Mouse (Mus musculus): ENCODE measurements around the gene Spaca4. TPM values are rescaled to one million over a fixed set of nuclear protein-coding genes. Genes with fewer than 3 reads are reported as not detected.

Gene Spaca4
- polyA plus RNA-seq, 1 experiment from 2014 or later, result not detected

- 0 out of 2 replicates have a peak, but pooled peaks cover 7% of the 10 kb centered on the region for H3K4me1 ChIP-seq (replicated peaks)
- no peak overlapping the region for H3K4me3 ChIP-seq
- no peak overlapping the region for H3K27ac ChIP-seq
- H3K27me3 ChIP-seq, result no peaks in the 10 kb centered on the region
- H3K9me3 ChIP-seq (replicated peaks), result no peaks in the 10 kb centered on the region
- H3K4me2 ChIP-seq, result no peak overlapping the region
- peaks cover 15% of the 10 kb centered on the region; the same call in 1 of the 2 replicates for H3K36me3 ChIP-seq
- WGBS, result 79% methylated on average over 3 of the region's 3 CpGs
- H3K9ac ChIP-seq, result no peak overlapping the region
- no peak for ATAC-seq (replicated peaks; ENCODE audit: insufficient number of reproducible peaks, insufficient read depth, low FRiP score, low read depth)
Measured at GRCm38 (mm10) chr7:45727625-45728024, 2.0 kb upstream of the Spaca4 start.

GRCm38 (mm10) chr7:45726419-45726818 is 806 bp upstream of the Spaca4 start:
- Histone ChIP-seq H3K36me3 (peaks cover 15% of the 10 kb centered on the region; the same call in 1 of the 2 replicates), H3K27me3 (no peaks in the 10 kb centered on the region), H3K9me3 (replicated peaks) (no peaks in the 10 kb centered on the region), H3K4me3 (no peak overlapping the region), H3K4me1 (replicated peaks) (0 out of 2 replicates have a peak, but pooled peaks cover 7% of the 10 kb centered on the region), H3K4me2 (no peak overlapping the region), H3K9ac (no peak overlapping the region), H3K27ac (no peak overlapping the region)
- no peak for ATAC-seq (replicated peaks; ENCODE audit: insufficient number of reproducible peaks, insufficient read depth, low FRiP score, low read depth)
- 86% methylated on average over 10 of the region's 10 CpGs for WGBS

GRCm38 (mm10) chr7:45725151-45725550 is 462 bp downstream of the Spaca4 start:
- WGBS, result 84% methylated on average over 9 of the region's 9 CpGs
- H3K4me3 ChIP-seq, result no peak overlapping the region
- H3K36me3 ChIP-seq, result peaks cover 27% of the 10 kb centered on the region
- no peaks in the 10 kb centered on the region for H3K27me3 ChIP-seq
- no peak for ATAC-seq (replicated peaks; ENCODE audit: insufficient number of reproducible peaks, insufficient read depth, low FRiP score, low read depth)
- H3K9ac ChIP-seq, result no peak overlapping the region
- H3K4me2 ChIP-seq, result no peak overlapping the region
- no peak overlapping the region for H3K27ac ChIP-seq
- H3K9me3 ChIP-seq (replicated peaks), result no peaks in the 10 kb centered on the region
- no peaks in the 10 kb centered on the region for H3K4me1 ChIP-seq (replicated peaks)

DNA sequence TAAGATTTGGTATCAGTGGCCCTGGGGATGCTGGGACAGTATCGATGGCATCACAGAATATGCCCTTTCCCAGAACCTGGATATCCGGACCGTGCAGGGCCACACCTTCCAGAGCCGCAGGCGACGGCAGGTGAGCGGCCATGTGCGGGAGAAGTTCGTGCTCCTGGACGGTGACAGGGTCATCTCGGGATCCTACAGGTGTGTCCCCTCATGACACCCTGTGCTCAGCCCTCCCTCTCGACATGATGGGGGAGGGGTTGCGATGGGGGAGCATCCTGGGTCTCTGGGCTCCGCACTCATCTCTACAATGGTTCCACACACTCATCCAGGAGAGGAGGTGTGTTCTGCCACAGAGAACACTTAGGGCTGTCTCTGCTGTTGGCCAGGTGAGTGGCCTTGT is 1.8 kb downstream of the Spaca4 start:
- 90% methylated on average over 14 of the region's 14 CpGs for WGBS
- H3K36me3 ChIP-seq, result peaks cover 33% of the 10 kb centered on the region
- no peaks in the 10 kb centered on the region for H3K27me3 ChIP-seq
- no peak overlapping the region for H3K9ac ChIP-seq
- H3K4me1 ChIP-seq (replicated peaks), result peaks cover 12% of the 10 kb centered on the region
- no peak overlapping the region for H3K4me3 ChIP-seq
- no peak overlapping the region for H3K27ac ChIP-seq
- no peaks in the 10 kb centered on the region for H3K9me3 ChIP-seq (replicated peaks)
- ATAC-seq (replicated peaks; ENCODE audit: insufficient number of reproducible peaks, insufficient read depth, low FRiP score, low read depth), result no peak
- H3K4me2 ChIP-seq, result no peak overlapping the region

DNA sequence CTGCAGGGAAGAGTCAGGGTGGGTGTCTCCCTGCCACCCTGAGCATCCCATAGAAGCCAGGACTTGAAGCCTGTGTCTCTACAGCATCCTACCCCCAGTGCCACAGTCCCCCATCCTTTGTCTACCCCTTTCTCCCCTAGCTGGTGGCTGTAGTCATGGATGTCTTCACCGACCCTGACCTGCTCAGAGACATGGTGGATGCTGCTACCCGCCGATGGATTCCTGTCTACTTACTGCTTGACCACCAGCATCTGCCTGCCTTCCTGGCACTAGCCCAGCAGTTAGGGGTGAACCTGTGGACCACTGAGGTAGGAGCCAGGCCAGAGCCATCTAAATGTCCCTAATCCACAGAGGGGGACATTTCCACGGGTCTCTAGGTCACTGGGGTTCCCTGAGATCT is 2.3 kb downstream of the Spaca4 start:
- peaks cover 14% of the 10 kb centered on the region for H3K4me1 ChIP-seq (replicated peaks)
- H3K27ac ChIP-seq, result no peak overlapping the region
- no peak overlapping the region for H3K9ac ChIP-seq
- WGBS, result 82% methylated on average over 4 of the region's 4 CpGs
- no peaks in the 10 kb centered on the region for H3K9me3 ChIP-seq (replicated peaks)
- no peak overlapping the region for H3K4me2 ChIP-seq
- ATAC-seq (replicated peaks; ENCODE audit: insufficient number of reproducible peaks, insufficient read depth, low FRiP score, low read depth), result no peak
- H3K27me3 ChIP-seq, result no peaks in the 10 kb centered on the region
- peaks cover 33% of the 10 kb centered on the region for H3K36me3 ChIP-seq
- H3K4me3 ChIP-seq, result no peak overlapping the region

DNA sequence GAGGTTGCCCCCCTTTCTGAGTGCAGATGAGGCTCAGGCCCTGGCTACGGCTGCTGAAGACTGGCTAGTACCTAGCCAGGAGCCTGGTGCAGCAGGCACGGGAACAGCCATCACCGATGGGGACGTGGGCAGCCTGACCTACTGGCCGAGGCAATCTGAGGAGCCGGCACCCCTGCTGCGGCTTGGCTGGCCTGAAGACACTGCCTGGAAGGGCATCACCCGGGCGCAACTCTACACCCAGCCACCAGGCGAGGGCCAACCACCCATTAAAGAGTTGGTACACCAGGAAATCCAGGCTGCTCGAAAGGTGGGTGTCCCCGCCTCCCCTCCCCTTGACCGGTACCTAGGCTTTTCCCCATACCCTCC is 3.3 kb downstream of the Spaca4 start:
- peaks cover 14% of the 10 kb centered on the region for H3K4me1 ChIP-seq (replicated peaks)
- H3K9ac ChIP-seq, result no peak overlapping the region
- 75% methylated on average over 13 of the region's 13 CpGs for WGBS
- H3K9me3 ChIP-seq (replicated peaks), result no peaks in the 10 kb centered on the region
- H3K36me3 ChIP-seq, result peaks cover 33% of the 10 kb centered on the region
- H3K27ac ChIP-seq, result no peak overlapping the region
- H3K27me3 ChIP-seq, result no peaks in the 10 kb centered on the region
- no peak overlapping the region for H3K4me3 ChIP-seq
- ATAC-seq (replicated peaks; ENCODE audit: insufficient number of reproducible peaks, insufficient read depth, low FRiP score, low read depth), result no peak
- no peak overlapping the region for H3K4me2 ChIP-seq

GRCm38 (mm10) chr7:45721642-45722347 is 3.8 kb downstream of the Spaca4 start:
- Histone ChIP-seq H3K4me2 (no peak overlapping the region), H3K27me3 (no peaks in the 10 kb centered on the region), H3K4me1 (replicated peaks) (peaks cover 18% of the 10 kb centered on the region), H3K27ac (no peak overlapping the region), H3K4me3 (no peak overlapping the region), H3K9me3 (replicated peaks) (no peaks in the 10 kb centered on the region), H3K9ac (no peak overlapping the region), H3K36me3 (peaks cover 33% of the 10 kb centered on the region)
- WGBS, result 68% methylated on average over 13 of the region's 13 CpGs
- ATAC-seq (replicated peaks; ENCODE audit: insufficient number of reproducible peaks, insufficient read depth, low FRiP score, low read depth), result no peak

DNA sequence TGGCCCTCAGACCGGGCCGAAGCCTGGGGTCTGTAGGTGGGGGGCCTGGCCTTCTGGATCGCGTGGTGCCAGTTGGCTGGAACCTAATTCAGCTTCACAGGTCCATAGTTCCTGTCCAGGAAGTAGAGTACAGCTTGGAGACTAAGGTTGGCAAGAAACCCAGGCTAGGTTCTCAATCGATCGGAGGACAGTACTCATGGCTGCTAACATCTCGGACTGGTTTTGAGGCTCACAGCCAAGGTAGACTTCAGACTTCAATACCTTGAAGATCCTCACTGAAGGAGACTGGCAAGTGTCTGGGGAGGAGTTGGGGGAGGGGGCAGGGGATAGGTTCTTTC is 4.4 kb downstream of the Spaca4 start:
- H3K4me2 ChIP-seq, result no peak overlapping the region
- H3K4me3 ChIP-seq, result no peak overlapping the region
- WGBS, result 80% methylated on average over 7 of the region's 7 CpGs
- H3K9ac ChIP-seq, result no peak overlapping the region
- H3K27ac ChIP-seq, result no peak overlapping the region
- no peaks in the 10 kb centered on the region for H3K9me3 ChIP-seq (replicated peaks)
- no peak for ATAC-seq (replicated peaks; ENCODE audit: insufficient number of reproducible peaks, insufficient read depth, low FRiP score, low read depth)
- H3K4me1 ChIP-seq (replicated peaks), result peaks cover 24% of the 10 kb centered on the region
- peaks cover 29% of the 10 kb centered on the region for H3K36me3 ChIP-seq
- H3K27me3 ChIP-seq, result no peaks in the 10 kb centered on the region

DNA sequence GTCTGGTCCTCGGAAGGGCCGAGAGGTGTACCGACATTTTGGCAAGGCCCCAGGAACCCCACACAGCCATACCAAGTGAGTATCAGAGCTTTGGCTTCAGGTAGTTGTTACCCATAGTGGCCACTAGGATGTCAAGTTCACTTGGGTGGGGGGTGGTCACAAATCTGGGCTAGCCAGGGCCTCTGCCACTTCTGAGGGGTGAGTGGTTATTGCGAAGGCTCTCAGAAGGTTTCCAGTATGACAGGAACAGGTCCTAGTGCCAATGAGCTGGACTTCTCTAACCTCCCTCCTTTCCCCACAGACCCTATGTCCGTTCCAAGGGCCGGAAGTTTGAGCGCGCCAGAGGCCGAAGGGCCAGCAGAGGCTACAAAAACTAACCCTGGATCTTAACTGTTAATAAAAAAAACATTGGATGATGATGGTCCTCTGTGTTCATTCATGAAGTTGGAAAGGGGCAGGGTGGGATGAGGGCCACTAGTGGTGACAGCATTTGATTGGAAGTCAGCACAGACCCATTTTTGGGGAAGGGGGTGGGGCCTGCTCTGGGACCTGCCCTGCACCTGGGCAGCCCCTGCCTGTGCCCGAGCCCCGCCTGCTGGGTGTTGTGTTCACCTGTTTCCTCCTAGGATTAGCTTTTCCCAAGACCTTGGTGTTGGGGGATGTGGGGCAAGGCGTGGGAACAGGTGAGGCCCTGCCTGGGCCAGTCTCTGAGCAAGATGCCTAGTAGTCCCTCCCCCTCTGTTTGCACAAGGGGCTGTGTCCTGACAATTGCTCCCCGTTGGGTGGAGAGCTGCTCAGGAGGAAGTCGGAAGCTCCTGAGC is 5.0 kb downstream of the Spaca4 start, which contains the start of gene Fam83e:
Gene Fam83e (plus strand): TSS at position 800 of the 821 bp plus-strand sequence.
- Histone ChIP-seq H3K9ac (no peak within 1 kb of the TSS), H3K4me1 (replicated peaks) (peaks cover 30% of the 10 kb centered on the region), H3K4me3 (no peak within 1 kb of the TSS), H3K9me3 (replicated peaks) (no peaks in the 10 kb centered on the region), H3K27me3 (no peaks in the 10 kb centered on the region), H3K4me2 (no peak within 1 kb of the TSS), H3K36me3 (peaks cover 29% of the 10 kb centered on the region), H3K27ac (no peak within 1 kb of the TSS)
- no peak for ATAC-seq (replicated peaks; ENCODE audit: insufficient number of reproducible peaks, insufficient read depth, low FRiP score, low read depth)
- 74% methylated on average over 14 of the region's 14 CpGs for WGBS

GRCm38 (mm10) chr7:45719738-45720412 is 5.7 kb downstream of the Spaca4 start:
- Histone ChIP-seq H3K9me3 (replicated peaks) (no peaks in the 10 kb centered on the region), H3K27ac (no peak overlapping the region), H3K4me3 (no peak overlapping the region), H3K4me1 (replicated peaks) (peaks cover 33% of the 10 kb centered on the region), H3K27me3 (no peaks in the 10 kb centered on the region), H3K4me2 (peak overlapping the region; percentile 64; the same call in 1 of the 2 replicates), H3K9ac (no peak overlapping the region), H3K36me3 (peaks cover 29% of the 10 kb centered on the region)
- 88% methylated on average over 16 of the region's 16 CpGs for WGBS
- no peak for ATAC-seq (replicated peaks; ENCODE audit: insufficient number of reproducible peaks, insufficient read depth, low FRiP score, low read depth)

- Histone ChIP-seq H3K27ac (no peak overlapping the region), H3K36me3 (peaks cover 26% of the 10 kb centered on the region), H3K4me3 (peak overlapping the region; percentile 69)
Measured at GRCm38 (mm10) chr7:45719180-45719579, 6.4 kb downstream of the Spaca4 start.

More at GRCm38 (mm10) chr7:45719180-45719579, 6.4 kb downstream of the Spaca4 start:
- Histone ChIP-seq H3K4me2 (peak overlapping the region; percentile 64), H3K4me1 (replicated peaks) (peaks cover 39% of the 10 kb centered on the region), H3K9ac (peak overlapping the region; percentile 88), H3K27me3 (no peaks in the 10 kb centered on the region), H3K9me3 (replicated peaks) (no peaks in the 10 kb centered on the region)
- 74% methylated on average over 10 of the region's 10 CpGs for WGBS
- no peak for ATAC-seq (replicated peaks; ENCODE audit: insufficient number of reproducible peaks, insufficient read depth, low FRiP score, low read depth)

Data from heart, embryonic 15.5 days (tissue).